Comparison of ENCODE assay signal across 27 mouse cellular contexts in the genomic region with DNA sequence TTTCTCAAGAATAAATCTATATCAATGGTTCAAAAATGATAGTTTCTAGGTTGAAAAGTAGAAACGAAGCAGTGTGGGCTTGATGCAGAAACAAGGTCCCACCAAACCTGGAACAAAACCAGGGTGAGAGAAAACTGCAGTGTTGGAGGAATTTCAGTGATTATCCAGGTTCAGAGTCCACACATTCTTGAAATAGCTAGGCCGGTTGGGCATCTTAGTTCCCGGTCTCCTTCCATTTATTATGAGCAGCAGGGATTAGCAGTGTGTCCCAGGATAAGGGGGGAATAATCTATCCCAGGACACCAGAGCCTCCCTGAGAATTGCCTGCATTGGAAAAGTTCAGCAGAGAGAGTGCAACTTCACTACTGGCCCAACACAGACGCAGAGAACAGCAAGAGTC.
DNase-seq lines count a peak whose midpoint lies in the region; ATAC-seq and TF ChIP-seq lines count a peak whose summit lies in the region.
"Had no signal": no experiment of that assay in that cellular context is flagged by ENCODE, and none has a peak within 500 bp of the region (broad histone marks: within the 10 kb centered on the region; RNA-seq: fewer than 3 reads in every experiment).

No protein-coding gene starts in this region.

- no peak overlapping the region for H3K4me3 ChIP-seq in intestine, embryonic 15.5 days (replicated peaks)
- no peak overlapping the region for H3K4me3 ChIP-seq in intestine, embryonic 16.5 days (ENCODE audit: low read length)
- H3K4me3 ChIP-seq in limb, embryonic 10.5 days, result no peak overlapping the region
- H3K4me3 ChIP-seq in liver, postnatal 0 days (ENCODE audit: low read depth, low read length), result no peak overlapping the region
- H3K4me3 ChIP-seq: embryonic facial prominence, embryonic 13.5 days; erythroblast, embryonic 14.5 days; forebrain, embryonic 13.5 days; layer of hippocampus, adult 2 months; limb, embryonic 15.5 days; lung, embryonic 15.5 days; midbrain, embryonic 15.5 days; myocyte; neural tube, embryonic 13.5 days had no signal

- peak; percentile 31 for DNase-seq in embryo, embryonic 10.5 days (ENCODE audit: low spot score)
- DNase-seq in kidney, adult 9 months, result peak; percentile 63
- no peak for DNase-seq in limb, embryonic 10.5 days (ENCODE audit: low spot score)
- no peak for DNase-seq in lung, postnatal 25 days (ENCODE audit: low spot score)
- DNase-seq in liver, postnatal 0 days, result no peak
- no peak for DNase-seq in urinary bladder, adult 18-20 months (ENCODE audit: low spot score in 2 of 2)
- DNase-seq: adrenal gland, postnatal 36 days; cerebellum, adult 11-12 months; cerebellum, postnatal 36 days; lung, postnatal 4 days; retina, postnatal 1 day; right cerebral cortex, postnatal 25 days; spleen, adult 18-20 months had no signal

- no peak overlapping the region for H3K9ac ChIP-seq in intestine, embryonic 15.5 days
- H3K9ac ChIP-seq in intestine, embryonic 16.5 days (ENCODE audit: low read depth, low read length), result no peak overlapping the region
- no peak overlapping the region for H3K9ac ChIP-seq in liver, postnatal 0 days (replicated peaks)
- H3K9ac ChIP-seq: embryonic facial prominence, embryonic 13.5 days; forebrain, embryonic 13.5 days; hindbrain, embryonic 14.5 days; limb, embryonic 15.5 days; liver, embryonic 14.5 days; lung, embryonic 15.5 days; midbrain, embryonic 15.5 days; neural tube, embryonic 13.5 days had no signal

- no peaks in the 10 kb centered on the region for H3K27me3 ChIP-seq in intestine, embryonic 15.5 days (replicated peaks)
- no peaks in the 10 kb centered on the region for H3K27me3 ChIP-seq in intestine, embryonic 16.5 days (replicated peaks; ENCODE audit: control insufficient read depth, insufficient read depth, low read length)
- no peaks in the 10 kb centered on the region for H3K27me3 ChIP-seq in limb, embryonic 10.5 days (ENCODE audit: low read depth, poor library complexity, severe bottlenecking)
- no peaks in the 10 kb centered on the region for H3K27me3 ChIP-seq in liver, postnatal 0 days (ENCODE audit: insufficient read depth, low read length)
- H3K27me3 ChIP-seq: embryonic facial prominence, embryonic 13.5 days; forebrain, embryonic 13.5 days; limb, embryonic 15.5 days; lung, embryonic 15.5 days; midbrain, embryonic 15.5 days; neural tube, embryonic 13.5 days had no signal

- WGBS in intestine, embryonic 15.5 days, result 27% methylated on average over 4 of the region's 4 CpGs
- 31% methylated on average over 4 of the region's 4 CpGs for WGBS in intestine, embryonic 16.5 days
- 50% methylated on average over 4 of the region's 4 CpGs for WGBS in limb, embryonic 10.5 days
- 53% methylated on average over 4 of the region's 4 CpGs for WGBS in liver, postnatal 0 days (ENCODE audit: insufficient replicate concordance)

- no peak for TF ChIP-seq EP300 in liver, postnatal 0 days (IDR thresholded peaks at IDR 0.05; ENCODE audit: low read depth)

- no peak overlapping the region for H3K27ac ChIP-seq in intestine, embryonic 15.5 days
- no peak overlapping the region for H3K27ac ChIP-seq in intestine, embryonic 16.5 days (ENCODE audit: low read length)
- 0 out of 2 replicates have a peak overlapping the region, but pooled peaks have one; percentile 15 for H3K27ac ChIP-seq in limb, embryonic 10.5 days
- H3K27ac ChIP-seq in liver, postnatal 0 days (ENCODE audit: low read depth), result no peak overlapping the region
- H3K27ac ChIP-seq: embryonic facial prominence, embryonic 13.5 days; forebrain, embryonic 13.5 days; hindbrain, embryonic 14.5 days; layer of hippocampus, adult 2 months; limb, embryonic 15.5 days; liver, embryonic 14.5 days; lung, embryonic 15.5 days; midbrain, embryonic 15.5 days; neural tube, embryonic 13.5 days had no signal

- no peak for TF ChIP-seq CTCF in liver, postnatal 0 days (IDR thresholded peaks at IDR 0.05; ENCODE audit: low read depth)

- no peak overlapping the region for H3K4me2 ChIP-seq in intestine, embryonic 15.5 days (replicated peaks)
- H3K4me2 ChIP-seq in intestine, embryonic 16.5 days (ENCODE audit: low read depth, low read length), result no peak overlapping the region
- H3K4me2 ChIP-seq in liver, postnatal 0 days (ENCODE audit: low read depth, low read length), result no peak overlapping the region
- H3K4me2 ChIP-seq: embryonic facial prominence, embryonic 13.5 days; forebrain, embryonic 13.5 days; hindbrain, embryonic 14.5 days; limb, embryonic 15.5 days; lung, embryonic 15.5 days; midbrain, embryonic 15.5 days; neural tube, embryonic 13.5 days had no signal

- no peaks in the 10 kb centered on the region for H3K36me3 ChIP-seq in intestine, embryonic 15.5 days
- no peaks in the 10 kb centered on the region for H3K36me3 ChIP-seq in intestine, embryonic 16.5 days (ENCODE audit: control insufficient read depth, insufficient read depth, low read length)
- H3K36me3 ChIP-seq in limb, embryonic 10.5 days, result no peaks in the 10 kb centered on the region
- no peaks in the 10 kb centered on the region for H3K36me3 ChIP-seq in liver, postnatal 0 days (replicated peaks; ENCODE audit: insufficient read depth, low read length)
- H3K36me3 ChIP-seq: embryonic facial prominence, embryonic 13.5 days; limb, embryonic 15.5 days; lung, embryonic 15.5 days; midbrain, embryonic 15.5 days; neural tube, embryonic 13.5 days had no signal

- no peaks in the 10 kb centered on the region for H3K4me1 ChIP-seq in intestine, embryonic 15.5 days (replicated peaks)
- H3K4me1 ChIP-seq in intestine, embryonic 16.5 days (ENCODE audit: control insufficient read depth, insufficient read depth, low read length), result peaks cover 4% of the 10 kb centered on the region; the same call in 1 of the 2 replicates
- H3K4me1 ChIP-seq in limb, embryonic 10.5 days, result peaks cover 8% of the 10 kb centered on the region; the same call in 1 of the 2 replicates
- H3K4me1 ChIP-seq in liver, postnatal 0 days (ENCODE audit: insufficient read depth), result no peaks in the 10 kb centered on the region
- H3K4me1 ChIP-seq: forebrain, embryonic 13.5 days; limb, embryonic 15.5 days; lung, embryonic 15.5 days; midbrain, embryonic 15.5 days; neural tube, embryonic 13.5 days had no signal

- H3K9me3 ChIP-seq in intestine, embryonic 15.5 days, result no peaks in the 10 kb centered on the region
- H3K9me3 ChIP-seq in intestine, embryonic 16.5 days (ENCODE audit: control insufficient read depth, low read length), result no peaks in the 10 kb centered on the region
- no peaks in the 10 kb centered on the region for H3K9me3 ChIP-seq in limb, embryonic 10.5 days (replicated peaks)
- H3K9me3 ChIP-seq in liver, postnatal 0 days (ENCODE audit: low read length), result no peaks in the 10 kb centered on the region
- H3K9me3 ChIP-seq: embryonic facial prominence, embryonic 13.5 days; forebrain, embryonic 13.5 days; limb, embryonic 15.5 days; lung, embryonic 15.5 days; midbrain, embryonic 15.5 days; neural tube, embryonic 13.5 days had no signal

- ATAC-seq in intestine, embryonic 15.5 days, result peak; percentile 23; the same call in 1 of the 2 replicates
- ATAC-seq in intestine, embryonic 16.5 days, result no peak
- ATAC-seq in liver, postnatal 0 days, result no peak
- ATAC-seq: forebrain, embryonic 13.5 days; inflammation-experienced regulatory T-cells, adult 6 months; midbrain, embryonic 15.5 days had no signal

Comparison
In these comparisons a context has a peak if more than half of its experiments do, and no peak if none do; other contexts are left out.
1. DNase-seq: peak in embryo, embryonic 10.5 days (single experiment) and kidney, adult 9 months (single experiment); none in limb, embryonic 10.5 days (single experiment), lung, postnatal 25 days (single experiment), liver, postnatal 0 days (single experiment) and urinary bladder, adult 18-20 months (0 of 2).